Mouse (Mus musculus) cortical plate, adult 2 months (tissue): ENCODE data around the gene Kncn. TPM values are rescaled to one million over a fixed set of nuclear protein-coding genes. Genes with fewer than 3 reads are reported as not detected.

Experiments
- H3K27ac ChIP-seq: fragments of 200-500 bp; 2 replicates; pipeline ENCODE4 v1.5.1; 2012; ENCODE audit warnings: low read length, control low read depth, inconsistent platforms; ENCODE audit not compliant: insufficient read depth
- H3K4me1 ChIP-seq: fragments of 200-500 bp; 2 replicates; pipeline ENCODE4 v1.6.1; 2011; ENCODE audit warnings: low read length; ENCODE audit not compliant: control insufficient read depth, insufficient read depth
- H3K4me3 ChIP-seq: fragments of 200-500 bp; 2 replicates; pipeline ENCODE4 v1.5.1; 2011; ENCODE audit warnings: mild to moderate bottlenecking, low read length, control low read depth; ENCODE audit not compliant: insufficient read depth
- CTCF ChIP-seq: fragments of 200-500 bp; IDR thresholded peaks from 2 replicates; pipeline ENCODE4 v1.5.1; 2011; ENCODE audit warnings: mild to moderate bottlenecking, control low read depth, low read length; ENCODE audit not compliant: insufficient read depth; ENCODE audit errors: extremely low read depth
- POLR2A ChIP-seq: fragments of 200-500 bp; IDR thresholded peaks from 2 replicates; pipeline ENCODE4 v1.6.1; 2011; ENCODE audit warnings: mild to moderate bottlenecking, low read length, control low read depth; ENCODE audit not compliant: insufficient read depth; ENCODE audit errors: extremely low read depth
- polyA plus RNA-seq: library from polyadenylated mRNA; depleted of rRNA; stranded (reverse); fragments of >200 nt; gene quantifications from 2 replicates; pipeline ENCODE4 v1.2.3, GENCODE M21; 2012

Kncn gene
- polyA plus RNA-seq, 1 experiment: 0.21 TPM

GRCm38 (mm10) chr4:115869512-115870210 lies 14.5 kb upstream of the Kncn start:
- no peak overlapping the region for H3K27ac ChIP-seq
- no peak overlapping the region for H3K4me3 ChIP-seq
- no peaks in the 10 kb centered on the region for H3K4me1 ChIP-seq
- TF ChIP-seq POLR2A: no peak
- TF ChIP-seq CTCF: no peak

DNA sequence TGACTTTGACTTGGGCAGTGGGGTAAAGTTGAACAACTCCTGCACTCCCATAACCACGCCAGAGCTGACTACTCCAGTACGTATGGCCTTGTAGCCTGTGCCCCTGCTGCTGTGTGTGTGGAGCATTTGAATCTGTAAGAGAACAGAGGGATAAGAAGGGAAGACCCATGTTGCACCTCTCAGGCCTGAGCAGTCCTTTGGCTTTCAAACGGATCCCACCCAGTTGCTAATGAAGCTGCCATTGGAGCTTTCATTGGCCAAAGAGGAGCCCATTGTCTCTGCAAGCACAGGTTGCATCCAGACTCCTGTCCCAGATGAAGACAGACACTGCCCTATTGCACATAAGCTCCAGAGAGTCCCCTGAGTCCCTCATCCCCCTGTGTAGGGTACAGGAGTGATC lies 11.0 kb upstream of the Kncn start:
- Histone ChIP-seq H3K4me3 (no peak overlapping the region), H3K4me1 (no peaks in the 10 kb centered on the region), H3K27ac (no peak overlapping the region)
- TF ChIP-seq CTCF (no peak), POLR2A (no peak)

DNA sequence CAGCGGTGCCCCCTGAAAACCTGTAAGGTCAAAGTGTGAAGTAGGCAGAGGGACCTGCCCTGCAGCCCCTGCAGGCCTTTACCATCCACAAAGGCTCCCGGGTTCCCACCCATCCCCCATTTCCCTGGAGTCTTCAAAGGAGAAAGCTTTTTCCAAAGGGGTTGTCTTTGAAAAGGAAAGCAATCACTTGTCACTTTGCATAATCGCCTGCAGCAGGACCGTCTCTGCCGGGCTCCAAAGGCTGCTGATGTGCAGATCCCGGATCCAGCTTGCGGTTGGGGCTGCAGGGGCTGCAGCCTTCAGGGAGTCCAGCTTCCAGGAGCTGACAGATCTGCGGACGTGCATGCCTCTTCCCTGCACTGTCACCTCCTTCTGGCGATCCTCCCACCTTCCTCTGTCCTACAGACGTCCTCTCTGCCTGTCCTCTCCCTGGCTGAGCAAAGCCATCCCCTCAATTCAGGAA lies 6.0 kb upstream of the Kncn start:
- Histone ChIP-seq H3K4me1 (peaks cover 2% of the 10 kb centered on the region; the same call in 1 of the 2 replicates), H3K27ac (no peak overlapping the region), H3K4me3 (no peak overlapping the region)
- no peak for TF ChIP-seq POLR2A
- TF ChIP-seq CTCF: no peak

DNA sequence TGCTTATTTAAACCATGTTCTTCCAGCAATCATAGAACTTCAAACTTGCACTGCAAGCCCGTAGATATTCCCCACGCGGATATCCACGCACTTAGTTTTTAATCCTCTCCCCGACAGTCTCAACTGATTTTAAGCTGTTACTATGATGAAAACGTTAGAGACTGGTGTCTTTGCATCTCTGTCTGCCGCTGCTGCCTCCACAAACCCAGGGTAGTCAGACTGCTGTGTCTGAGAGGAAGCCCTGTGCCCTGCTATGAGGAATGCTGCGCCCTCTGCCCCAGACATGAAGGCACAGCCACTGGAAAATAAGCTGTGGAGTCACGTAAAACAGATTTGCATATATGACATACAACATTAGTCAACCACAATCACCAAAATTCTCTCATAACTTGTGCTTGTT lies 5.4 kb upstream of the Kncn start:
- Histone ChIP-seq H3K27ac (no peak overlapping the region), H3K4me3 (no peak overlapping the region), H3K4me1 (peaks cover 2% of the 10 kb centered on the region; the same call in 1 of the 2 replicates)
- TF ChIP-seq CTCF (no peak), POLR2A (no peak)

GRCm38 (mm10) chr4:115881183-115881582 lies 3.0 kb upstream of the Kncn start:
- no peak overlapping the region for H3K4me3 ChIP-seq
- H3K4me1 ChIP-seq: peaks cover 4% of the 10 kb centered on the region; the same call in 1 of the 2 replicates
- TF ChIP-seq POLR2A: no peak
- no peak for TF ChIP-seq CTCF
- H3K27ac ChIP-seq: no peak overlapping the region

- TF ChIP-seq POLR2A (no peak), CTCF (no peak)
- Histone ChIP-seq H3K27ac (no peak overlapping the region), H3K4me1 (peaks cover 4% of the 10 kb centered on the region; the same call in 1 of the 2 replicates), H3K4me3 (no peak overlapping the region)
These were observed 2.0 kb upstream of the Kncn start for GRCm38 (mm10) chr4:115882195-115882594.

DNA sequence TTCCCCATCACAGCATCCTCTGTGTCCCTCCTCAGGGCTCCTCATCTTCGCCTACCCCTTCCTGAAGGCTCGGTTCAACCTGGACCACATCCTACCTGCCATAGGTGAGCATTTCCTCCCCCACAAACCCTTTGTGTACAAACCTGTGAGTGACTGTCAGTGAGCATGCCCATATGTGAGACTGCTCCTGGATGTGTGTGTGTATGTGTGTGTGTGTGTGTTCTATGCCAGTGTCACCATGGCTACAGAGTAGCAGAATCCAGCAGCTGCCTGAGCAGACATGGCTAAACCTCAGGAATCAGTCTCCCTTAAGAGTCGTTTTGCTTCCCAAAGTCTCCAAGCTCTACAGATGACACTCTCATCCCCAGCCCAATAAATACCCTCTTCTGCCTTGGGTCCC lies 1.6 kb downstream of the Kncn start:
- TF ChIP-seq CTCF: no peak
- no peak overlapping the region for H3K4me3 ChIP-seq
- H3K27ac ChIP-seq: no peak overlapping the region
- peaks cover 4% of the 10 kb centered on the region; the same call in 1 of the 2 replicates for H3K4me1 ChIP-seq

GRCm38 (mm10) chr4:115886875-115887274 lies 2.7 kb downstream of the Kncn start:
- H3K27ac ChIP-seq: no peak overlapping the region

GRCm38 (mm10) chr4:115890066-115890465 lies 5.9 kb downstream of the Kncn start:
- TF ChIP-seq CTCF (no peak), POLR2A (no peak)
- H3K4me3 ChIP-seq: no peak overlapping the region
- no peak overlapping the region for H3K27ac ChIP-seq
- H3K4me1 ChIP-seq: peaks cover 2% of the 10 kb centered on the region; the same call in 1 of the 2 replicates

More at GRCm38 (mm10) chr4:115886875-115887274, 2.7 kb downstream of the Kncn start:
- Histone ChIP-seq H3K4me1 (peaks cover 2% of the 10 kb centered on the region; the same call in 1 of the 2 replicates), H3K4me3 (no peak overlapping the region)
- TF ChIP-seq CTCF: no peak
- no peak for TF ChIP-seq POLR2A

GRCm38 (mm10) chr4:115890553-115890952 lies 6.4 kb downstream of the Kncn start, which contains the start of gene 6430628N08Rik:
TSS of gene 6430628N08Rik (plus strand) at chr4:115890665.
- no peak within 1 kb of the TSS for H3K27ac ChIP-seq
- peaks cover 2% of the 10 kb centered on the region; the same call in 1 of the 2 replicates for H3K4me1 ChIP-seq
- no peak for TF ChIP-seq POLR2A
- TF ChIP-seq CTCF: no peak
- H3K4me3 ChIP-seq: no peak within 1 kb of the TSS
